ENCODE assay signal across 12 mouse cellular contexts in the genomic region with DNA sequence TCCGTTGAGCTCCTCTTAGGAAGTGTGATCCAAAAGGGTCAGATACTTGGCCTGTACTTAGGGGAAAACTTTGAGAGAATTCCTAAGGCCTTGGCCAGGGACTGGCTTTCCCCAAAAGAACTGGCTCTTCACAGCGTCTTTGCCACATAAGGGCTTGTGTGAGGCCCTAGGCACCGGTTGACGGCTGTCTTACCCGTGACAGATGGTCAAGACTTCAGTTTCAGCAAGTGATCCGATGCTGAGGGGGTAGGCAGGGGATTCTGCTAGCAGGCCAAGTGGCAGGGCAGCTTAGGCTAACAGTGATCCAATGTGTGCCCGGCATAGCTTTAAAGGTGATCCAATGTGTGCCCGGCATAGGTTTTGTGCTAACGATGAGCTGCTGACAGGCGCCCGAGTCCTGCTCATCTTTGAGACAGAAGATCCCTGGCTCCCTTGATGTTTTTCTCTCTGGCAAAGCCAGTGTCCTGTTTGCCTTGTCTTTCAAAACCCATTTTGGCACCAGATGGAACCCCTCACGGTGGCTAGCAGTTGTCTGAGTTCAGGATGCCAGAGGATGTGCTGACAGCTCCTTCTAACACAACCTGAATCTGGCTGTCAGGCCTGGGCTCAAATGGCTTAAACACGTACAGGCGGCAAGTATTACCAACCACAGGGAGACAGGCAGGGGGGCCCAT.
DNase-seq lines count a peak whose midpoint lies in the region; ATAC-seq and TF ChIP-seq lines count a peak whose summit lies in the region.
"Had no signal": no experiment of that assay in that cellular context is flagged by ENCODE, and none has a peak within 500 bp of the region (broad histone marks: within the 10 kb centered on the region; RNA-seq: fewer than 3 reads in every experiment).

No protein-coding gene starts in this region.

- no peak overlapping the region for H3K27ac ChIP-seq in embryonic facial prominence, embryonic 13.5 days
- H3K27ac ChIP-seq in kidney, adult 2 months (ENCODE audit: insufficient read depth, low read depth, low read length), result no peak overlapping the region
- H3K27ac ChIP-seq: limb, embryonic 13.5 days had no signal

- no peaks in the 10 kb centered on the region for H3K36me3 ChIP-seq in embryonic facial prominence, embryonic 13.5 days
- H3K36me3 ChIP-seq in kidney, adult 2 months (ENCODE audit: control insufficient read depth, insufficient read depth, low read length), result no peaks in the 10 kb centered on the region

- peaks cover 11% of the 10 kb centered on the region; the same call in 1 of the 2 replicates for H3K4me1 ChIP-seq in embryonic facial prominence, embryonic 13.5 days
- H3K4me1 ChIP-seq in kidney, adult 2 months (ENCODE audit: control insufficient read depth, insufficient read depth, low read length), result no peaks in the 10 kb centered on the region

- 0 out of 2 replicates have a peak overlapping the region, but pooled peaks have one; percentile 32 for H3K9ac ChIP-seq in embryonic facial prominence, embryonic 13.5 days
- H3K9ac ChIP-seq: limb, embryonic 13.5 days had no signal

- no peaks in the 10 kb centered on the region for H3K27me3 ChIP-seq in embryonic facial prominence, embryonic 13.5 days
- H3K27me3 ChIP-seq in kidney, adult 2 months (replicated peaks; ENCODE audit: control insufficient read depth, insufficient read depth, low read length), result no peaks in the 10 kb centered on the region
- H3K27me3 ChIP-seq: limb, embryonic 13.5 days had no signal

- H3K4me3 ChIP-seq in embryonic facial prominence, embryonic 13.5 days, result no peak overlapping the region
- H3K4me3 ChIP-seq in kidney, adult 2 months (ENCODE audit: insufficient read depth, low read depth, low read length), result no peak overlapping the region
- H3K4me3 ChIP-seq: limb, embryonic 13.5 days; megakaryocyte, embryonic 14.5 days had no signal

- WGBS in embryonic facial prominence, embryonic 13.5 days, result 64% methylated on average over 14 of the region's 14 CpGs
- WGBS in kidney, adult 2 months, result 57% methylated on average over 14 of the region's 14 CpGs

- TF ChIP-seq POLR2A in brain, embryonic 14.5 days (IDR thresholded peaks at IDR 0.05; ENCODE audit: borderline replicate concordance, extremely low read depth, insufficient read depth, insufficient read length, poor library complexity, severe bottlenecking), result no peak
- no peak for TF ChIP-seq POLR2A in kidney, adult 2 months (IDR thresholded peaks at IDR 0.05; ENCODE audit: low read depth, low read length)

- no peaks in the 10 kb centered on the region for H3K9me3 ChIP-seq in embryonic facial prominence, embryonic 13.5 days
- H3K9me3 ChIP-seq: limb, embryonic 13.5 days; megakaryocyte, embryonic 14.5 days had no signal

- TF ChIP-seq CTCF in brain, embryonic 14.5 days (IDR thresholded peaks at IDR 0.05; ENCODE audit: borderline replicate concordance, extremely low read depth, insufficient read depth, insufficient read length), result no peak
- no peak for TF ChIP-seq CTCF in kidney, adult 2 months (conservative IDR thresholded peaks at IDR 0.05; ENCODE audit: insufficient read depth, insufficient read length, low read depth, low read length)

- no peak overlapping the region for H3K4me2 ChIP-seq in embryonic facial prominence, embryonic 13.5 days
- H3K4me2 ChIP-seq: limb, embryonic 13.5 days had no signal

- peak; percentile 8 for DNase-seq in NIH3T3 (ENCODE audit: low read depth)
- DNase-seq in brain, embryonic 14.5 days (ENCODE audit: low read depth), result peak; percentile 81
- DNase-seq in heart, postnatal 4 days, result peak; percentile 14
- no peak for DNase-seq in kidney, adult 11 months
- DNase-seq in kidney, adult 2 months, result no peak
- DNase-seq in kidney, postnatal 10 days, result no peak
- no peak for DNase-seq in left cerebral cortex, adult 8-10 months (ENCODE audit: low spot score in 2 of 2)
- DNase-seq: adrenal gland, adult 2 months; kidney, postnatal 25 days had no signal

- ATAC-seq in embryonic facial prominence, embryonic 13.5 days (ENCODE audit: insufficient number of reproducible peaks, insufficient read depth, low FRiP score, low TSS enrichment, low read depth), result no peak

Comparison
In these comparisons a context has a peak if more than half of its experiments do, and no peak if none do; other contexts are left out.
1. DNase-seq: peak in NIH3T3 (single experiment), brain, embryonic 14.5 days (single experiment) and heart, postnatal 4 days (single experiment); none in kidney, adult 11 months (single experiment), kidney, adult 2 months (single experiment), kidney, postnatal 10 days (single experiment) and left cerebral cortex, adult 8-10 months (0 of 2).